Mouse (Mus musculus): ENCODE measurements at regions not wholly inside any gene's neighbourhood (a gene's known extent, or its start where the extent isn't known, plus 50 kb on each side); places are given as distances from the start of the nearest gene placed in this dataset.

GRCm38 (mm10) chr1:41026943-41027342, 221.5 kb downstream of the Tmem182 start:
- TF ChIP-seq CTCF (IDR thresholded peaks at IDR 0.05; ENCODE audit: borderline replicate concordance, extremely low read depth, insufficient read depth, insufficient read length) (no peak), POLR2A (IDR thresholded peaks at IDR 0.05; ENCODE audit: borderline replicate concordance, extremely low read depth, insufficient read depth, insufficient read length, poor library complexity, severe bottlenecking) (no peak)
